Mouse (Mus musculus): Measurements from ENCODE around the gene Btbd7.
A peak's percentile ranks its signal among the peaks of the same experiment; 100 is the strongest.

Gene Btbd7

GRCm38 (mm10) chr12:102878031-102878823, at the start of gene Btbd7:
Btbd7 (minus strand) TSS chr12:102878471.
- peak; percentile 98 for DNase-seq

- no peak for DNase-seq
These were observed 37.8 kb upstream of the Btbd7 start for GRCm38 (mm10) chr12:102916073-102916472.

DNA sequence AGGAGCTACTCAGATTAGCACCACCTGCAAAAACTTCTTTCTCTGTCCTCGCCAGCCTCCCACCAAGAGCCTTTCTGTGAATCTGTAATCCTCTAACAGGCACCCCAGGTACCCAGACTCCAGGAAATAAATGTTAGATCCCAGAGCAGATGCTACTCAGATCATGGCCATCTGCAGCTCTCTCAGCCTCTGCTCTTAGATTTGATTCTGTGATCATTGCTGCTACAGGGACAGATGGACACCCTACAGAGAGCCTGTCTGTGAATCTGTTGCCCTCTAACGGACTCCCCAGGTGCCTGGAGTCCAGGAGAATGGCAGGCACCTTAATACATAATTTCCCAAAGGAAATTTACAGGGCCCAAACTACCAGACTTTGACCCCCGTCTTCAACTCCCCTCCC, 29.9 kb upstream of the Btbd7 start:
- no peak for DNase-seq

DNA sequence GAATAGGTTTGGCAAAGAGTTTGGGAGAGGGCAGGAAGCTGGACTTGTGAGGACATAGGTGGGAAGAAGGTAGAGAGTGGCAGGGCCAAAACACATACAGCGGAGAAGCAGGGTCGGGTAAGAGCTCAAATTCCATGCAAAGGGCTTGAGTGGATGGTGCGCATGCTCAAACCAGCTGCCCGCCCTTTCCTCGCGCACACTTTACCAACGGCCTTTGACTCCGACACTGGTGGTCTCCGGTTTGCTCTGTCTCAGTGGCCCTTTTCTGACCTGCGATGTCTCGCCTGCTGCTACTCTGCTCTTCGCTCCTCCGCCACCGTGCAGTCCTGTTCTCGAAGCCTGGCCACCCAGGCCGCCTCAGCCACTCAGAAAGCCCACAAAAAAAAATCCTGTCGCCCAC, 20.8 kb upstream of the Btbd7 start, which contains the start of gene Cox8c:
Gene Cox8c (plus strand): TSS at position 226 of the 400 bp plus-strand sequence.
- no peak for DNase-seq

DNA sequence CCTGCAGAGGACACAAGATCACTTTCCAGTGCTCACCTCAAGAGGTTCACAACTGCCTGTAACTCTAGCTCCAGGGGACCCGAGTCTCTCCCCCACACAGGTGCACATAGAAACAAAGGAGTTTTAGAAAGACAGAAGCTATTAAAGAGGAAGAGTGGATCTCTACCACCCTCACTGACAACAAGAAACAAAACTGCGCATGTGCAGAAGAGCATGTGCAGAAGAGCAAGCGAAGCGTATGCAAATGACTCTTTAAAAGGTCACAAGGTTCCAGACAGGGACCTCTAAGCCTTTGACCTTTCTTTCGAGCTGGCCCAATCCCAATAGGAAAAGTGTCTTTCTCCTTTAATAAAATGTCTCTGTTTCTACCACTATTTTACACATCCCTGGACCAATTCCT, 10.3 kb upstream of the Btbd7 start:
- DNase-seq, result peak; percentile 52

DNA sequence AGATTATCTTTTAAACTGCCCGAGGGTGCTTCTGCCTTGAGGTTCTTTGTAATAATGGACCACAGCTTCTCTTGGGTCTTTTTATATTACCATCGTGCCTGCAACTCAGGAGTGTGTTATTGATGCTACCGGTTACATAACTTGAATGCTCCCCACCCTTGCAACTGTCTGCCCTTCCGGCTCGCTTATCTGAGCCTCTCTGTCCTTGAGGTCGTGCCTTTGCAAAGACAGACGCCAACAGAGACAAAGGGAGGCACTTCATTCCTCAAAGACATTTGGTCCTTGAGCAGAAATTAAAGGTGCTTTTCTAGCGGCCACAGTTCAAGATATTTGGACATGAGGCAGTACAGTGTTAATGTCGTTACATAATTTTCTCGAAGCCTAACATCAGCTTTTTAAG, 9.1 kb upstream of the Btbd7 start:
- no peak for DNase-seq

DNA sequence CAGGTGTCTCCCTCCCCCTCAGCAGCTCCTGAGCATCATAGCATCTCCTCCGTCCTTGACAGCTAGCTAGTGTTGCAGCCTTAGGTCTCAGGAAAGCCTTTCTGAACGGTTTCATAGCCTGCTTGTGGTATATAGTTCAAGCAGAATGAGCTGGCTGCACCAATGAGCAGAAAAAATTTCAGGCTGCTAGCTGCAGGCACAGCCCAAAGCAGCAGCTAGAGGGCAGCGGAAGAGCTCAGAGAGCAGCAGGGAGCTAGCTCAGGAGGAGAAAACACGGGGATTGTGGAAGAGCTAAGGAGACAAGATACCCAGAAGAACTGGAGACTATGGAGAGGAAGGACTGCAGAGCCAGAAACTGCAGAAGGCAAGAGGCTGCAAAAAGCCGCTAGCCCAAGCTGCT, 7.5 kb upstream of the Btbd7 start:
- DNase-seq, result peak; percentile 59

- DNase-seq, result no peak
These were observed 630 bp upstream of the Btbd7 start for GRCm38 (mm10) chr12:102878901-102879300.

- peak; percentile 66 for DNase-seq
These were observed 805 bp downstream of the Btbd7 start for GRCm38 (mm10) chr12:102877301-102878030.

DNA sequence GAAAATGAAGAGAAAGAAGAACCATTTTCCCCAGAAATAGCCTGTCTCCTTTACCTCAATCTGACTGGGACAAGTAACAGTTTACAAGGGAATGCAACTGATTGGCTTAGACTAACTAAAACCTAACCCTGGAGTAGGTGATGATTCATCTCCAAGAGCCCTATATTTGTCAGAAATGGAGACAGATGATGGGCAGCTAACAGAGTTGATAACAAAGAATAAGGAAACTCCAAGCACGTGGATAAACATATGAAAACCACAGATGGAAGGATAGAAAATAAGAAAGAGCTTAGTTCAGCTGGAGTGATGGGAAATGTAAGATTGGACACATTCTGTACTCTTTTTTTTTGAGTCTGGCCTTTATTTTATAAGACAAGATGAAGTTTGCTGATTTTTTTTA, 7.7 kb downstream of the Btbd7 start:
- DNase-seq, result no peak

GRCm38 (mm10) chr12:102869802-102870201, 8.5 kb downstream of the Btbd7 start:
- no peak for DNase-seq

DNA sequence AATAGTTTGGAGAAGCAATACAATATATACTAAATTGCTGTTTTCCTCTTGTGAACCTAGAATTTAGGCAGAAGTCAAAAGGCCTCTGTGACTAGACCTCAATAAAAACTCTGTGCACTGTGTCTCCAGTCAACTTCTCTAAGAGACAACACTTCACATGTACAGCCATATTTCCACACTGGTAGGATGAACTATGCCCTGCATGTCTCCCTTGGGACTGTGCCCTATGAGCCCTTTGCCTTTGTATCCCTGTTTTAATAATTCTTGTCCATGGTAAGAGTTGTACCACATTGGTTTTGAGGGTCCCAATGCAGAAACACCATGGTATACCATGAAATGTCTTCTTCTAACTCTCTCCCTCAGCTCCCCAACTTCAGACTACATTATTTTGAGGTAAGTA, 17.5 kb downstream of the Btbd7 start:
- no peak for DNase-seq

DNA sequence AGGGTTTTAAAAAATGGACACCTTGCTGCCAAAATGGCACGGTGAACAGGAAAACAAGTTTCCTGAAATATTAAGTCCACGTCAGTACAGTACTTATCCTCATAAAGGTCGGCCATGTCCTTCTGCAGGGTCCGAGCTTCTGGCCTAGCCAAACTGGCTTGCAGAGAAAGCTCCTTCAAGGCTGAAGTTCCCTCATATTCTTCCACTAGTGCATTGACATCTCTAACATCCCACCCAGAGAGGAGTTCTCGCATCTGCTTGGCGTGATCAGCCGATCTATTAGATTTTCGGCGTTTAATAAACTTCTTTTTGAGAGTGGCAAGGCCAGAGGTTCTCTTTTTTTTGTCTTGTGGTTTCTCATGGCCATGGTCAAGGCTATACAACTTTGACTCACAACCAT, 40.0 kb downstream of the Btbd7 start:
- DNase-seq, result no peak

GRCm38 (mm10) chr12:102832746-102833300, 45.4 kb downstream of the Btbd7 start:
- no peak for DNase-seq

GRCm38 (mm10) chr12:102831888-102832287, 46.4 kb downstream of the Btbd7 start:
- DNase-seq, result no peak

DNA sequence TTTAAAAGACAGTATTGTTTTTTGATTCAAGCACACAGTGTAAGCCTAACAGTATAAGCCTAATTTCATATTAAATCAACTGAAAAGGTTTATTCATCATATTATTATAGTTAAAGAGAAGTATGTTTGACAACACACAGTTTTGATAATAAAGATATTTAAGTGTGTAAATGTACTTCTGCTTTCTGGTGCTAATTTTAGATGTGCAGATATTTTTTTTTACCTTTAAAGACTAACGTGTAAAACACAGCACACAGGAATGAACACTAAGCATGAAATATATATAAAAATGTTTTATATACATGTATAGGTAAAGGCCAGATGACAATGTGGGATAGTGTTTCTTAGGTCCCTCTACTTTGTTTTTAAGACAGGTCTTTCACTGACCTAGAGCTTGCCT, 51.2 kb downstream of the Btbd7 start:
- DNase-seq, result no peak

DNA sequence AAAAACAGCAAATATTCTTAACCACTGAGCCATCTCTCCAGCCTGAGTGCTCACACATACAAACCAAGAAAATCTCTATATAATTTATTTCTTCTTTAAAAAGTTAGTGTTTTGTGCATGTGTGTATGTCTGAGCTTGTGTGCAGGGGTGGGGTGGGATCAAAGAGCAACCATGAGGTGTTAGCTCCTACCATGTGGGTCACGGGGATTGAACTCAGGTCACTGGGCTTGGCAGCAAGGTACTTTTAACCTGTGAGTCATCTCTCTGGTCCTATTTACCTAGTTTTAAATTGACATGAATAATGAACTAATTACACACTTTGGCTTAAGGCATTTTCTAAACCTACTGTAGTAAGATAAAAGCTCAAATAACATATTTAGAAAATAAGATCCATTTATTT, 51.9 kb downstream of the Btbd7 start:
- no peak for DNase-seq

DNA sequence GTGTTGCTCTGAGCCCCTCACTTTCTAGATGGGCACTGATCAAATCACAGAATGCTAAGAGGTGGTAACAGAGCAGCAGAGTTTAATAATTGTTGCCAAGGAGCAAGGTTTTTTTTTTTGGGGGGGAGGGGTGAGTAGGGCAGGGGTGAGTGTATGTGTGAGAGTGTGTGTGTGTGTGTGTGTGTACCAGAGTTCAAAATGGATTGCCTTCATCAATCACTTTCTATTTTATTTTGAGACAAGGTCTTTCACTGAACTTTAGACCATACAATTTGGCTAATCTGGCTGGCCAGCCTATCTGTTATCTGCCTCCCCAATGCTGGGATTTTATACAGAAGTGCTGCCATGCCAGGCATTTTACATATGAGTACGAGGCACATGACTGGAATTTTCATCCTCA, 63.4 kb downstream of the Btbd7 start:
- DNase-seq, result no peak

DNA sequence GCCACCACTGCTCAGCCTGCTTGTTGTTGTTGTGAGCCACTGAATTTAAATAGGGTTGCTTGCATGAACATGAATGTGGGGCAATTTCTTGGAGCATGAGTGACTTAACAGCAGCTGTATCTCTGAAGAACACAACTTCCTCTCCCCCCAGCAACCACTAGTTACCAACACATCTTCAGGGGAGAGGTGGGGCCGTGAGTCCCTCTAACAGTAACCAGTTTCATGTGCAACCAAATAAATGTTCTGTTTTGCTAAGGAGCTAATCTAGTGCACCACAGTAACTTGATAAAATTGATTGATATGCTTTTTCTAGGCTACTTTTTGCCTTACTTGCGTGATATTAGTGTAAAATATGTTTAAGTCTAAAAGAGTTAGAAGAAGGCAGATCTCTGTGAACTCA, 78.7 kb downstream of the Btbd7 start:
- no peak for DNase-seq

GRCm38 (mm10) chr12:102787927-102788326, 90.3 kb downstream of the Btbd7 start:
- DNase-seq, result no peak

DNA sequence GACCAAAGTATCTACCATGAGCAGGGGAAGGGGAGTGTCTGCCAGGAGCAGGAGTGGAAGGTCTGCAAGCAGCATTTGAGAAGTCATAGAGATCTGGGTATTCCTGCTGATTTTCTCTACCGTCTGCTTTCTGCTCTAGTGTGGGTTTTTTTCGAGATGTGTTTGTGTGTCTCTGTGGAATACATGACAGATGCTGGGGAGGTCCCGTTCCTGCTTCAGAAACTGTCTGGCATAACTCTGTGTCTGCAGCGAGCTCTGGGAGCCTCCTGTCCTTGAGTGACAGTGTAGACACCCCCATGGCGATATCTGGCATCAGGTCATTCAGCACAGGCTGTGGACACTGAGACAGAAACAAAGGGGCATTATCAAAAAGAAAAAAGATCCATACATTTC, 92.7 kb downstream of the Btbd7 start:
- no peak for DNase-seq

DNA sequence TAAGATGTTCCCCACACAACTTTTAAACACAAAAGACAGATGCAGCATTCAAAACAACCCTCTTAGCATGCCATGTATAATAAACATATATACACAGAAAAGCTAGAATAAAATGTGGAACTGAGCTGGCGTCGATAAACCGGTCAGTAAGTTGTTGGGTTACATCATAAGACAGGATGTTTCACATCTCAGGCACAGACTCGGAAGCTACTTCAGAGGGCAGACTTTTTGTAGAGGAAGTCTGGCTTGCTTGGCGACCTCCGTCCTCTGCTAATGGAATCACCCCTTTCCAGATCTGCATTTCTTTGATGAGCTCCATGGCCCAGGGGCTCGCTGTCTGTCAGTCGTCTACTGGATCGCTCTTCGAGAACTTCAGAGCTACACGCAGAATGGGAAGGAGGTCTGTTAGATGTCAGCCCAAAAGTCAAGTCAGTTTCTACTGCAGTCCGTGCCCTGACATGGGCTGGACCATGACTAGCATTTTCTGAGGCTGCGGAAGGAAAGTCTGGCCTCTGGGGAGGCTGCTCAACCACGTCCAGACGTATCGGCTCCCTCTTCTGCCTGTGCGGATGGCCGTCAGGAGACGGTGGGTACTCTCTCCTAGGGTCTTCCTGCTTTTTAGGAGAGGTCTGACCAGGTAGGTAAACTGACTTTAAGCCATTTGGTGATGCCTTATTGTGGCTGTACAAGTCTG, 93.2 kb downstream of the Btbd7 start:
- DNase-seq, result no peak

GRCm38 (mm10) chr12:102782841-102783240, 95.4 kb downstream of the Btbd7 start:
- DNase-seq, result no peak

Measured in retina, postnatal 1 day (tissue).